Mouse (Mus musculus): ENCODE measurements around the gene Rasgrf2. TPM values are rescaled to one million over a fixed set of nuclear protein-coding genes. Genes with fewer than 3 reads are reported as not detected.

The Rasgrf2 gene
- polyA plus RNA-seq, 1 experiment from 2014 or later = 0.18 TPM

DNA sequence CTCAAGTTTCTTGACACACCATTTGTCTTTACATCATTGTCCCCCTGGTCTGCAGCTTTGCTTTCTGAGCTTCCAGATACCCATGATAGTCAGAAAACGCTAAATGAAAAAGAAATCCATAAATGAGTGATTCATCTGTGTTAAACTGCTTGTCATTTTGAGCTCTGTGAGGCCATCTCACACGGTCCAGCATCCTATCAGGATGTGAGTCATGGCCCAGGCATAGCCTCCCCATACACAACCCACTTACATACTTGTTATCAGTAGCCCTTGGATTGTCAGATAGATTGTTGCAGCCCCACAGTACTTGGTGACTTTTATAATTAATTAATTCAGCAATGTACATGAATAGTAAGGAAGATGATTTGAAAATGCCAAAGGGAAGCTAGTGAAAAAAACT lies 63.6 kb downstream of the Rasgrf2 start:
- no peak for ATAC-seq (ENCODE audit: low read depth)
- no peak overlapping the region for H3K27ac ChIP-seq (ENCODE audit: low read length)
- WGBS = 64% methylated on average over 2 of the region's 2 CpGs

DNA sequence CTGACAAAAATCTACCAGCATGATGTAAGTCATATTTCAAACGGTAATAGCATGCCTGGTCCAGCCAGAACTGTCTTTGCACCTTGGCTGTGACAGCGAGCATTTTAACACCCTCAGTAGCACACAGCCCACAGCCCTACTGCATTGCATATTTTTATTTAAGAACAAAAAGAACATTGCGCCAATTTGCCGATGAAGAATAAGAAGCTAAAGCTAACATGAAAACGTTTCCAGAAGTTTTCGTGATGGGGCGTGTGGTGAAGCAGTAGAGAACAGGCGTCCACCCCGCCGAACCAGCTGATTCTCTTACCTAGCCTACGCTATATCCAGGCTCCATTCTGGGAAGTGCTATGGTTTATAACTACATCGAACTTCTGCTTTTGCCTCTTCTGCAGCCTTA lies 77.7 kb downstream of the Rasgrf2 start:
- Histone ChIP-seq H3K36me3 (ENCODE audit: control insufficient read depth, insufficient read depth, low read length) (no peaks in the 10 kb centered on the region), H3K4me1 (replicated peaks; ENCODE audit: control insufficient read depth, insufficient read depth, low read length) (no peaks in the 10 kb centered on the region), H3K4me3 (ENCODE audit: low read length) (no peak overlapping the region), H3K4me2 (ENCODE audit: low read depth, low read length) (no peak overlapping the region), H3K27ac (ENCODE audit: low read length) (no peak overlapping the region), H3K9me3 (ENCODE audit: control insufficient read depth, low read length) (no peaks in the 10 kb centered on the region), H3K27me3 (ENCODE audit: control insufficient read depth, insufficient read depth, low read depth, low read length) (no peaks in the 10 kb centered on the region), H3K9ac (ENCODE audit: low read length) (no peak overlapping the region)
- no peak for ATAC-seq (ENCODE audit: low read depth)
- 92% methylated on average over 12 of the region's 12 CpGs for WGBS

More for the DNA sequence above, 63.6 kb downstream of the Rasgrf2 start:
- H3K36me3 ChIP-seq (ENCODE audit: control insufficient read depth, insufficient read depth, low read length) = no peaks in the 10 kb centered on the region
- H3K4me1 ChIP-seq (replicated peaks; ENCODE audit: control insufficient read depth, insufficient read depth, low read length) = no peaks in the 10 kb centered on the region
- H3K4me3 ChIP-seq (ENCODE audit: low read length) = no peak overlapping the region
- no peaks in the 10 kb centered on the region for H3K27me3 ChIP-seq (ENCODE audit: control insufficient read depth, insufficient read depth, low read depth, low read length)
- H3K4me2 ChIP-seq (ENCODE audit: low read depth, low read length) = no peak overlapping the region
- no peaks in the 10 kb centered on the region for H3K9me3 ChIP-seq (ENCODE audit: control insufficient read depth, low read length)
- no peak overlapping the region for H3K9ac ChIP-seq (ENCODE audit: low read length)

DNA sequence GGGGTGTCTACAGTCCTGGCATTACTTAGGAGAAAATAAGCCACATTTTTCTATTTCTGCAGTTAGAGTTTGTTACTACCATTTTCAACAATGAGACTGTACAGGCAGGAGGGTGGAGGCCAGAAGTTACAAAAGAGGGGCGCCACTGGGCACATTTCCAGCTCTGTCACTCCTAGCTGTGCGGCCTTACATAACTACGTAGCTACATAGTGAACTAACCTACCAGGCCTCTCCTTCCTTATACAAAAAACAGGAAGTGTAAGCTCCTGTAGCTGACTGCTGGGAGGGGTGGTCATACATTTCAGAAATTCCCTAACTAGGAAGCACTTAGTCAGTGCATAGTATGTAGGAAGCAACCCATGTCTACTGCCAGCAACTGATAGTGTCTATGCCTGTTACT lies 78.5 kb downstream of the Rasgrf2 start:
- Histone ChIP-seq H3K27me3 (ENCODE audit: control insufficient read depth, insufficient read depth, low read depth, low read length) (no peaks in the 10 kb centered on the region), H3K4me2 (ENCODE audit: low read depth, low read length) (no peak overlapping the region), H3K36me3 (ENCODE audit: control insufficient read depth, insufficient read depth, low read length) (no peaks in the 10 kb centered on the region), H3K4me3 (ENCODE audit: low read length) (no peak overlapping the region), H3K9me3 (ENCODE audit: control insufficient read depth, low read length) (no peaks in the 10 kb centered on the region), H3K4me1 (replicated peaks; ENCODE audit: control insufficient read depth, insufficient read depth, low read length) (no peaks in the 10 kb centered on the region), H3K27ac (ENCODE audit: low read length) (no peak overlapping the region), H3K9ac (ENCODE audit: low read length) (no peak overlapping the region)
- 63% methylated on average over 3 of the region's 3 CpGs for WGBS
- ATAC-seq (ENCODE audit: low read depth) = no peak

DNA sequence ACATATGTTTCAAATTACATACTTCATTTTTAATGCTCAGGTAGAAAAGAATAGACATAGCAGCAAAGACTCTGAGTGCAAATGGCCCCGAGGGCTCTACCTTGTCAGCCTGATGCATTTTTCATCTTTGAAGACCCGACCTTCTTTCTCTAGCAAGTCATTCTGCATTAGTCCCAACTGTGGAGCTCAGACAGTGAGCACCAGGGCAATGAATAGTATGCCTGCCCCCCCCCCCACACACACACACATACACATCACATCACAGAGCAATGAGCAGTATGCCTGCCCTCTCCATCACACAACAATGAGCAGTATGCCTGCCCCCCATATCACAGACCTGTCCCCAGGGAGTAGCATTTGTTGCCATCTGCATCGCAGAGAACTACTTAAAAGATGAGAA lies 80.2 kb downstream of the Rasgrf2 start:
- Histone ChIP-seq H3K9me3 (ENCODE audit: control insufficient read depth, low read length) (no peaks in the 10 kb centered on the region), H3K4me2 (ENCODE audit: low read depth, low read length) (no peak overlapping the region), H3K36me3 (ENCODE audit: control insufficient read depth, insufficient read depth, low read length) (no peaks in the 10 kb centered on the region), H3K27me3 (ENCODE audit: control insufficient read depth, insufficient read depth, low read depth, low read length) (no peaks in the 10 kb centered on the region), H3K27ac (ENCODE audit: low read length) (no peak overlapping the region), H3K4me3 (ENCODE audit: low read length) (no peak overlapping the region), H3K4me1 (replicated peaks; ENCODE audit: control insufficient read depth, insufficient read depth, low read length) (no peaks in the 10 kb centered on the region), H3K9ac (ENCODE audit: low read length) (no peak overlapping the region)
- 66% methylated on average over 3 of the region's 3 CpGs for WGBS
- ATAC-seq (ENCODE audit: low read depth) = no peak

DNA sequence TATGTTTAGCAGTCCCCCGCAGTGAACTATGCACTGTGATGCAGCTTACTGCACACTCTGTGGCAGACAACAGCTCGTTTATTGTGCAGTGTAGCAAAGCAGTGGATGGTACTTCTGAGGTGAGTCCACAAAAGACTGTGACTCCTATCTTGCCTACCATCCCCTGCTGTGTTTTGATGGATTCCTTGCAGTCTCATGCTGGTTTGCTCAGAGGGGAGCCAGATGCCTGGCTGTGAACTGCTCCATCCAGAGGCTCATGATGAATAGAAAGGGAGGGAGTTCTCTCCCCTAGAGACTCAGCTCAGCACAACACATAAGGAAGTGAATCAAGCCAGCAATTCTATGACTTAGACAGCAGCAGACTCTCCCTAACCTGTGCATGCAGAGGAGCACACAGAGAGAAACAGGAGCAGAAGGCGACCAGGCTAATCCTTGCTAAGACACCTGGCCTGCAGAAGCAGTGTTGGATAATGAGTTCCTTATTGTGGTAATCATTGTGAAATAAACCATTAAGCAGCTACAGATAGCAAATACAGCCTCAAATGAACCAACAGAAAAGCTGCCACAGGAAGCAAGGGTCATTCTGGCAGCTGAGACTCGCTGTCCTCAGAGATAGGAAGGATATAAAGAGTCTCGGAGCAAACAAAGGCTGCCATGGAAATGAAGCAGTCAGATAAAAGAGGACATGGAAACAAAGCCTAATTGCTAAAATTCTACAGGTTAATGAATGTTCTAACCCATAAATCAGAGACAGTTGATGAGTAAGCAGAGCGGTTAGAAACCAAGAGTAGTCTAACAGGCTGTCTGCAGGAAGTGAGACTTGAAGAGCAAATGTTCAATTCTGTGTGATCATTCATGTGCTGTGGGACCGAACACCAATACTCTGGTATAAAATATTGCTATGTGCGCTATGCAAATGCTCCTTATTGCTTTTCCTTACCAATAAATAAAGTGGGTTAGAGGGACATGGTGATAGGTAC lies 89.6 kb downstream of the Rasgrf2 start:
- Histone ChIP-seq H3K9ac (ENCODE audit: low read length) (no peak overlapping the region), H3K4me3 (ENCODE audit: low read length) (no peak overlapping the region), H3K27me3 (ENCODE audit: control insufficient read depth, insufficient read depth, low read depth, low read length) (no peaks in the 10 kb centered on the region), H3K4me2 (ENCODE audit: low read depth, low read length) (no peak overlapping the region), H3K4me1 (replicated peaks; ENCODE audit: control insufficient read depth, insufficient read depth, low read length) (no peaks in the 10 kb centered on the region), H3K9me3 (ENCODE audit: control insufficient read depth, low read length) (no peaks in the 10 kb centered on the region), H3K36me3 (ENCODE audit: control insufficient read depth, insufficient read depth, low read length) (no peaks in the 10 kb centered on the region), H3K27ac (ENCODE audit: low read length) (no peak overlapping the region)
- WGBS = 48% methylated on average over 8 of the region's 8 CpGs
- no peak for ATAC-seq (ENCODE audit: low read depth)

DNA sequence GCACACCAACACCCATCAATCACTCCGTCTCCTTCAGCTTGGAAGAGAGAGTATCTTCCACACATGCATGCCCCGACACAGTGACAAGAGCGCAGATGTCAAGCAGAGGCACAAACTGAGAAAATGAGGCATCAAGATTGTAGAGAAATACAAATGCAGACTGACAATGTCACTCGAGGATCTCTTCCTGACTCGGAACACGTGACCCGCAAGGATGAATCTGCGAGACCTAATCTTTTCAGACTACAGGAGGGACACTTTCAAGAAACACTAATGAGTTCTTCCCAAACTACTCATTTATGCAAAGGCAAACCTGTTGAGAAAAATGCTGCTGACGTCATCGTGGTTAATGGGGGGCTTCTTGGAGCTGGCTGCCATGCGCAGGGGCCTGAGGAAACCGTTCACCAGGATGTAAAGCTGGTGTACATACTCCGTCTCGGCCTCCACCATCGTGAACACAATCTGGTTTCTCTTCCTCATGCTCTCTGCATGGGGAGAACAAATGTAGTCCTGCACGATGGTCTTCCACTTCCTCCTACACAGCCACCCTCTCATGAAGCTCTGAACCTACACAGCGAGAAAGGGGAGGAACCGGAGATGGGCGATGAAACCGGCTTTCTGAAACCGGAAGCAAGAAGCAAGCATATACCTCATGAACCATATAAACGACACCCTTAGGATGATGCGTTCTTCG lies 100.9 kb downstream of the Rasgrf2 start:
- Histone ChIP-seq H3K27me3 (ENCODE audit: control insufficient read depth, insufficient read depth, low read depth, low read length) (no peaks in the 10 kb centered on the region), H3K4me2 (ENCODE audit: low read depth, low read length) (no peak overlapping the region), H3K9me3 (ENCODE audit: control insufficient read depth, low read length) (no peaks in the 10 kb centered on the region), H3K4me3 (ENCODE audit: low read length) (no peak overlapping the region), H3K4me1 (replicated peaks; ENCODE audit: control insufficient read depth, insufficient read depth, low read length) (no peaks in the 10 kb centered on the region), H3K36me3 (ENCODE audit: control insufficient read depth, insufficient read depth, low read length) (no peaks in the 10 kb centered on the region), H3K9ac (ENCODE audit: low read length) (no peak overlapping the region), H3K27ac (ENCODE audit: low read length) (no peak overlapping the region)
- 80% methylated on average over 24 of the region's 24 CpGs for WGBS
- no peak for ATAC-seq (ENCODE audit: low read depth)

DNA sequence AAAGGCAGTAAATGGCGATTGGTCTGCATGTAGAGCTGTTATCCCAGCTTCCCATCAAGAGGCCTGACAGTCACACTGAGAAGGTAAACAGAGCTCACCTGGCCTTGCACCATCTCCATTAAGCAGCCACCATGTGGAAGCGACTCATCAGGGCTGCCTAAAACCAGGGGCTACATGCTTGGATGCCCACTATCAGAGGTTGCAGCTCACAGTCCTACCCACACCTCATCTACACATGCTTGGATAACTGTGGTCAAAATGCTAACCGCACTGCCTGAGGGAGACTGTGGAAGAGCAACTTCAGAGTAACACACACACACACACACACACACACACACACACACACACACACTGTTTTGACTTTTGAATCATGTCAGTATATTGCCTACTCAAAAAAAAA lies 101.8 kb downstream of the Rasgrf2 start:
- no peak overlapping the region for H3K27ac ChIP-seq (ENCODE audit: low read length)
- no peaks in the 10 kb centered on the region for H3K27me3 ChIP-seq (ENCODE audit: control insufficient read depth, insufficient read depth, low read depth, low read length)
- no peak overlapping the region for H3K4me3 ChIP-seq (ENCODE audit: low read length)
- no peak overlapping the region for H3K4me2 ChIP-seq (ENCODE audit: low read depth, low read length)
- H3K9me3 ChIP-seq (ENCODE audit: control insufficient read depth, low read length) = no peaks in the 10 kb centered on the region
- 61% methylated on average over 3 of the region's 3 CpGs for WGBS
- H3K36me3 ChIP-seq (ENCODE audit: control insufficient read depth, insufficient read depth, low read length) = no peaks in the 10 kb centered on the region
- no peak for ATAC-seq (ENCODE audit: low read depth)
- no peak overlapping the region for H3K9ac ChIP-seq (ENCODE audit: low read length)
- no peaks in the 10 kb centered on the region for H3K4me1 ChIP-seq (replicated peaks; ENCODE audit: control insufficient read depth, insufficient read depth, low read length)

DNA sequence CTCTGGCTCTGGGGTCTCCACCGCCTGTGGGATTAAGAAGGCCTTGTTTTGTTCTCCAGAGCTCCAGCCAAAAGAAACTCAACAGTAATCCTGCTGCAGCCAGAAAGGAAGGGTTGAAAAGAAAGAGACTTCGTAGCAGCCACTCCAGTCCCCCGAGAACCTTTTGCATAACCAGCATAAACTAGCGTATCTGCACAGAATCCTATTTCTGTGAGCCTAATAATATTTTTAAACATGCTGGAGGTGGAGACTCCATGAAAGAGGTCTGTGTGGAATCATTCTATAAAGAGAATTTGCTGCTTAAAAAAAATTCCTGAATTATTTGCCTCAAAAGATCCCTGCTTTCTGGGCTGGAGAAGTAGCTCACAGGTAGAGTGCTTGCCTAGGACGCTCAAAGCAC lies 103.5 kb downstream of the Rasgrf2 start:
- no peaks in the 10 kb centered on the region for H3K4me1 ChIP-seq (replicated peaks; ENCODE audit: control insufficient read depth, insufficient read depth, low read length)
- 89% methylated on average over 5 of the region's 5 CpGs for WGBS
- no peak overlapping the region for H3K4me2 ChIP-seq (ENCODE audit: low read depth, low read length)
- no peaks in the 10 kb centered on the region for H3K27me3 ChIP-seq (ENCODE audit: control insufficient read depth, insufficient read depth, low read depth, low read length)
- ATAC-seq (ENCODE audit: low read depth) = no peak
- no peak overlapping the region for H3K4me3 ChIP-seq (ENCODE audit: low read length)
- H3K9me3 ChIP-seq (ENCODE audit: control insufficient read depth, low read length) = no peaks in the 10 kb centered on the region
- no peak overlapping the region for H3K9ac ChIP-seq (ENCODE audit: low read length)
- no peaks in the 10 kb centered on the region for H3K36me3 ChIP-seq (ENCODE audit: control insufficient read depth, insufficient read depth, low read length)
- no peak overlapping the region for H3K27ac ChIP-seq (ENCODE audit: low read length)

DNA sequence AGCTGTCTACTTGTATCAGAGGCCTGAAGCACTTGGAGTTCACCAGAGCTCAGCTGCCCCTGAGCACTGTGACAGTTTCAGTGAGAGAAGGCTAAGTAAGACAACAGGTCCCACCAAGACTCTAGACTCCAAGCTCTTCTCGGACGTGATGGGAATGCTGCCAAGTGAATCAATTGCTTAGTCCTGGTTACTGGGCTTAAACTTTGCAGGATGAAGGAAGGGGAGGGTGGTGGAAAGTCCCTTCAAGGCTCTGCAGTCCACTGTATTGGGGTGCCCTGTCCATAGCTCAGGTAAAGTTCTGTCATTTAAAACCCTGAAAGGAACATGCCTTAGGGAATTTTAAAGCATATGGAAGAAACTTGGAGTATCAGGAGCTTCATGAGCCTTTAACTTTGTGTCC lies 104.8 kb downstream of the Rasgrf2 start:
- WGBS = 56% methylated on average over 2 of the region's 2 CpGs
- no peaks in the 10 kb centered on the region for H3K9me3 ChIP-seq (ENCODE audit: control insufficient read depth, low read length)
- H3K4me2 ChIP-seq (ENCODE audit: low read depth, low read length) = no peak overlapping the region
- no peaks in the 10 kb centered on the region for H3K4me1 ChIP-seq (replicated peaks; ENCODE audit: control insufficient read depth, insufficient read depth, low read length)
- H3K9ac ChIP-seq (ENCODE audit: low read length) = no peak overlapping the region
- no peak overlapping the region for H3K27ac ChIP-seq (ENCODE audit: low read length)
- H3K36me3 ChIP-seq (ENCODE audit: control insufficient read depth, insufficient read depth, low read length) = no peaks in the 10 kb centered on the region
- ATAC-seq (ENCODE audit: low read depth) = no peak
- H3K27me3 ChIP-seq (ENCODE audit: control insufficient read depth, insufficient read depth, low read depth, low read length) = no peaks in the 10 kb centered on the region
- no peak overlapping the region for H3K4me3 ChIP-seq (ENCODE audit: low read length)

All from lung, embryonic 16.5 days (tissue).